Mouse (Mus musculus): ENCODE data around the gene AI593442. TPM values are rescaled to one million over a fixed set of nuclear protein-coding genes. Genes with fewer than 3 reads are reported as not detected.

Gene AI593442
- total and polyA plus RNA-seq, 3 experiments, result not detected

GRCm38 (mm10) chr9:52676587-52676986, 3.0 kb downstream of the AI593442 start:
- TF ChIP-seq ZNF384 (IDR thresholded peaks at IDR 0.05; ENCODE audit: low read depth, low read length), result peak; percentile 95
- no peak for TF ChIP-seq HCFC1 (IDR thresholded peaks at IDR 0.05; ENCODE audit: low read depth, low read length)
- peak; percentile 36 for DNase-seq (ENCODE audit: low read depth, low spot score)
- H3K27me3 ChIP-seq (ENCODE audit: control insufficient read depth in 1 of 2, insufficient read depth in 2 of 2, low read length in 2 of 2), result no peaks in the 10 kb centered on the region

GRCm38 (mm10) chr9:52675937-52676336, 3.6 kb downstream of the AI593442 start:
- Histone ChIP-seq H3K4me1 (ENCODE audit: control insufficient read depth in 1 of 2, insufficient read depth in 2 of 2, low read length in 2 of 2) (no peaks in the 10 kb centered on the region), H3K4me3 (ENCODE audit: control insufficient read depth in 1 of 2, insufficient read depth in 1 of 2, low read depth in 2 of 2, low read length in 2 of 2) (no peak overlapping the region)

More at GRCm38 (mm10) chr9:52676587-52676986, 3.0 kb downstream of the AI593442 start:
- H3K4me1 ChIP-seq (ENCODE audit: control insufficient read depth in 1 of 2, insufficient read depth in 2 of 2, low read length in 2 of 2), result no peaks in the 10 kb centered on the region
- H3K27ac ChIP-seq (ENCODE audit: control insufficient read depth, low read depth, low read length), result no peak overlapping the region
- no peaks in the 10 kb centered on the region for H3K9me3 ChIP-seq (replicated peaks; ENCODE audit: insufficient read depth, low read length)
- no peak overlapping the region for H3K4me3 ChIP-seq (ENCODE audit: control insufficient read depth in 1 of 2, insufficient read depth in 1 of 2, low read depth in 2 of 2, low read length in 2 of 2)
- H3K9ac ChIP-seq (ENCODE audit: control insufficient read depth, low read depth, low read length, poor library complexity, severe bottlenecking), result no peak overlapping the region
- H3K79me2 ChIP-seq (ENCODE audit: control insufficient read depth, insufficient read depth, low read length, poor library complexity), result no peaks in the 10 kb centered on the region
- no peaks in the 10 kb centered on the region for H3K36me3 ChIP-seq (ENCODE audit: control insufficient read depth in 1 of 2, insufficient read depth in 2 of 2, low read length in 2 of 2)

GRCm38 (mm10) chr9:52661422-52661821, 18.2 kb downstream of the AI593442 start:
- H3K4me3 ChIP-seq (ENCODE audit: control insufficient read depth in 1 of 2, insufficient read depth in 1 of 2, low read depth in 2 of 2, low read length in 2 of 2), result no peak overlapping the region
- H3K27me3 ChIP-seq (ENCODE audit: control insufficient read depth in 1 of 2, insufficient read depth in 2 of 2, low read length in 2 of 2), result no peaks in the 10 kb centered on the region
- no peak overlapping the region for H3K27ac ChIP-seq (ENCODE audit: control insufficient read depth, low read depth, low read length)
- no peak overlapping the region for H3K9ac ChIP-seq (ENCODE audit: control insufficient read depth, low read depth, low read length, poor library complexity, severe bottlenecking)
- no peaks in the 10 kb centered on the region for H3K79me2 ChIP-seq (ENCODE audit: control insufficient read depth, insufficient read depth, low read length, poor library complexity)
- TF ChIP-seq POLR2AphosphoS5 (IDR thresholded peaks at IDR 0.05; ENCODE audit: borderline replicate concordance, low read depth, low read length) (no peak), UBTF (IDR thresholded peaks at IDR 0.05; ENCODE audit: borderline replicate concordance, insufficient read depth, low read depth, low read length) (no peak), POLR2A (IDR thresholded peaks at IDR 0.05; ENCODE audit: control insufficient read depth in 1 of 2, insufficient read depth in 1 of 2, low read depth in 1 of 2, low read length in 2 of 2, poor library complexity in 1 of 2) (no peak), ZNF384 (IDR thresholded peaks at IDR 0.05; ENCODE audit: low read depth, low read length) (no peak), RCOR1 (IDR thresholded peaks at IDR 0.05; ENCODE audit: low read depth, low read length) (no peak)
- DNase-seq (ENCODE audit: low read depth, low spot score), result no peak
- H3K9me3 ChIP-seq (replicated peaks; ENCODE audit: insufficient read depth, low read length), result no peaks in the 10 kb centered on the region
- H3K36me3 ChIP-seq (ENCODE audit: control insufficient read depth in 1 of 2, insufficient read depth in 2 of 2, low read length in 2 of 2), result no peaks in the 10 kb centered on the region
- H3K4me1 ChIP-seq (ENCODE audit: control insufficient read depth in 1 of 2, insufficient read depth in 2 of 2, low read length in 2 of 2), result no peaks in the 10 kb centered on the region

More at GRCm38 (mm10) chr9:52675937-52676336, 3.6 kb downstream of the AI593442 start:
- TF ChIP-seq TBP (IDR thresholded peaks at IDR 0.05; ENCODE audit: low read depth, low read length), result no peak
- TF ChIP-seq MEF2A (IDR thresholded peaks at IDR 0.05; ENCODE audit: extremely low read depth, insufficient replicate concordance, low read depth, low read length, poor library complexity, severe bottlenecking), result no peak
- TF ChIP-seq HCFC1 (IDR thresholded peaks at IDR 0.05; ENCODE audit: low read depth, low read length), result no peak
- no peak for TF ChIP-seq RAD21 (IDR thresholded peaks at IDR 0.05; ENCODE audit: low read depth, low read length)
- no peak for TF ChIP-seq KAT2A (conservative IDR thresholded peaks at IDR 0.05; ENCODE audit: low read depth, low read length)
- no peak for TF ChIP-seq ETS1 (IDR thresholded peaks at IDR 0.05; ENCODE audit: low read depth, low read length)
- no peak for TF ChIP-seq NRF1 (IDR thresholded peaks at IDR 0.05; ENCODE audit: insufficient read depth, low read depth, low read length, poor library complexity, severe bottlenecking)
- no peak for TF ChIP-seq TCF12 (IDR thresholded peaks at IDR 0.05; ENCODE audit: low read depth, low read length)
- no peak for DNase-seq (ENCODE audit: low read depth, low spot score)
- Histone ChIP-seq H3K79me2 (ENCODE audit: control insufficient read depth, insufficient read depth, low read length, poor library complexity) (no peaks in the 10 kb centered on the region), H3K9me3 (replicated peaks; ENCODE audit: insufficient read depth, low read length) (no peaks in the 10 kb centered on the region), H3K27ac (ENCODE audit: control insufficient read depth, low read depth, low read length) (no peak overlapping the region), H3K9ac (ENCODE audit: control insufficient read depth, low read depth, low read length, poor library complexity, severe bottlenecking) (no peak overlapping the region), H3K27me3 (ENCODE audit: control insufficient read depth in 1 of 2, insufficient read depth in 2 of 2, low read length in 2 of 2) (no peaks in the 10 kb centered on the region), H3K36me3 (ENCODE audit: control insufficient read depth in 1 of 2, insufficient read depth in 2 of 2, low read length in 2 of 2) (no peaks in the 10 kb centered on the region)

All from MEL (cell line).